Mouse (Mus musculus) intestine, embryonic 16.5 days (tissue): ENCODE results near the gene Mxd4. TPM values are rescaled to one million over a fixed set of nuclear protein-coding genes. Genes with fewer than 3 reads are reported as not detected.

Experiments used
- ATAC-seq: fragments of 200-750 bp; cut with Nextera tagmentation; 2 replicates; pipeline ENCODE4 v1.8.0; 2017; ENCODE audit warnings: moderate TSS enrichment, moderate library complexity
- H3K27ac ChIP-seq: fragments of 300-500 bp; sonication (generic); 2 replicates; pipeline ENCODE4 v1.5.1; 2014; ENCODE audit warnings: mild to moderate bottlenecking, low read length
- H3K27me3 ChIP-seq: fragments of 300-500 bp; sonication (generic); replicated peaks from 2 replicates; pipeline ENCODE4 v1.6.1; 2014; ENCODE audit warnings: low read length, control low read depth, mixed read lengths; ENCODE audit not compliant: control insufficient read depth, insufficient read depth
- H3K36me3 ChIP-seq: fragments of 300-500 bp; sonication (generic); 2 replicates; pipeline ENCODE4 v1.6.1; 2014; ENCODE audit warnings: low read length, control low read depth; ENCODE audit not compliant: control insufficient read depth, insufficient read depth
- H3K4me1 ChIP-seq: fragments of 300-500 bp; sonication (generic); 2 replicates; pipeline ENCODE4 v1.6.1; 2014; ENCODE audit warnings: low read length, control low read depth, mixed read lengths; ENCODE audit not compliant: control insufficient read depth, insufficient read depth
- H3K4me2 ChIP-seq: fragments of 300-500 bp; sonication (generic); 2 replicates; pipeline ENCODE4 v1.6.1; 2014; ENCODE audit warnings: low read depth, low read length, control low read depth
- H3K4me3 ChIP-seq: fragments of 300-500 bp; sonication (generic); 2 replicates; pipeline ENCODE4 v1.5.1; 2014; ENCODE audit warnings: mild to moderate bottlenecking, low read length
- H3K9ac ChIP-seq: fragments of 300-500 bp; sonication (generic); 2 replicates; pipeline ENCODE4 v1.6.1; 2014; ENCODE audit warnings: low read depth, low read length
- H3K9me3 ChIP-seq: fragments of 300-500 bp; sonication (generic); 2 replicates; pipeline ENCODE4 v1.6.1; 2016; ENCODE audit warnings: low read length, control low read depth; ENCODE audit not compliant: control insufficient read depth
- WGBS: fragments of 180-500 bp; shearing (Covaris S2); extraction: QIAGEN DNeasy Blood & Tissue Kit; methylation state at CpG from one replicate; pipeline ENCODE4 v1.1.7; 2014; 5-methylcytosine and 5-hydroxymethylcytosine counted together
- polyA plus RNA-seq: library from polyadenylated mRNA; unstranded; fragments of >200 nt; fragmentation: Nextera tagmentation; extraction: Ambion mirVana; gene quantifications from 2 replicates; pipeline ENCODE4 v1.2.1, GENCODE M21; 2015

The Mxd4 gene
- polyA plus RNA-seq, 1 experiment from 2014 or later, result 20.2 TPM

- no peak overlapping the region for H3K4me2 ChIP-seq
- no peak overlapping the region for H3K27ac ChIP-seq
- no peaks in the 10 kb centered on the region for H3K9me3 ChIP-seq
- WGBS, result 69% methylated on average over 4 of the region's 4 CpGs
- no peak overlapping the region for H3K4me3 ChIP-seq
- ATAC-seq, result no peak
- H3K27me3 ChIP-seq, result no peaks in the 10 kb centered on the region
- no peak overlapping the region for H3K9ac ChIP-seq
- H3K4me1 ChIP-seq, result no peaks in the 10 kb centered on the region
- no peaks in the 10 kb centered on the region for H3K36me3 ChIP-seq
Observed at GRCm38 (mm10) chr5:34202006-34202405, 14.5 kb upstream of the Mxd4 start.

- 70% methylated on average over 2 of the region's 2 CpGs for WGBS
- Histone ChIP-seq H3K27ac (no peak overlapping the region), H3K4me3 (no peak overlapping the region), H3K9me3 (no peaks in the 10 kb centered on the region), H3K36me3 (no peaks in the 10 kb centered on the region), H3K4me1 (no peaks in the 10 kb centered on the region), H3K27me3 (no peaks in the 10 kb centered on the region), H3K9ac (no peak overlapping the region), H3K4me2 (no peak overlapping the region)
- ATAC-seq, result no peak
Observed at GRCm38 (mm10) chr5:34201396-34201795, 13.9 kb upstream of the Mxd4 start.

- H3K27me3 ChIP-seq, result no peaks in the 10 kb centered on the region
- H3K4me1 ChIP-seq, result no peaks in the 10 kb centered on the region
- 86% methylated on average over 6 of the region's 6 CpGs for WGBS
- no peak overlapping the region for H3K4me2 ChIP-seq
- H3K9ac ChIP-seq, result no peak overlapping the region
- no peak overlapping the region for H3K27ac ChIP-seq
- H3K36me3 ChIP-seq, result no peaks in the 10 kb centered on the region
- ATAC-seq, result no peak
- no peaks in the 10 kb centered on the region for H3K9me3 ChIP-seq
- no peak overlapping the region for H3K4me3 ChIP-seq
Observed at GRCm38 (mm10) chr5:34198615-34199014, 11.1 kb upstream of the Mxd4 start.

- ATAC-seq, result no peak
- H3K9me3 ChIP-seq, result no peaks in the 10 kb centered on the region
- H3K4me1 ChIP-seq, result no peaks in the 10 kb centered on the region
- no peak overlapping the region for H3K27ac ChIP-seq
- H3K27me3 ChIP-seq, result no peaks in the 10 kb centered on the region
- no peaks in the 10 kb centered on the region for H3K36me3 ChIP-seq
- no peak overlapping the region for H3K4me2 ChIP-seq
- H3K9ac ChIP-seq, result no peak overlapping the region
- WGBS, result 91% methylated on average over 4 of the region's 4 CpGs
- H3K4me3 ChIP-seq, result no peak overlapping the region
Observed at GRCm38 (mm10) chr5:34197243-34197642, 9.7 kb upstream of the Mxd4 start.

- Histone ChIP-seq H3K27me3 (no peaks in the 10 kb centered on the region), H3K36me3 (no peaks in the 10 kb centered on the region), H3K4me3 (no peak overlapping the region), H3K9me3 (no peaks in the 10 kb centered on the region), H3K4me2 (no peak overlapping the region), H3K9ac (no peak overlapping the region), H3K27ac (no peak overlapping the region), H3K4me1 (no peaks in the 10 kb centered on the region)
- WGBS, result 82% methylated on average over 7 of the region's 7 CpGs
- no peak for ATAC-seq
Observed at GRCm38 (mm10) chr5:34196423-34196822, 8.9 kb upstream of the Mxd4 start.

- no peaks in the 10 kb centered on the region for H3K9me3 ChIP-seq
- H3K4me3 ChIP-seq, result no peak overlapping the region
- no peaks in the 10 kb centered on the region for H3K36me3 ChIP-seq
- WGBS, result 86% methylated on average over 12 of the region's 12 CpGs
- H3K9ac ChIP-seq, result no peak overlapping the region
- H3K4me2 ChIP-seq, result no peak overlapping the region
- H3K27ac ChIP-seq, result no peak overlapping the region
- ATAC-seq, result no peak
- no peaks in the 10 kb centered on the region for H3K4me1 ChIP-seq
- no peaks in the 10 kb centered on the region for H3K27me3 ChIP-seq
Observed at GRCm38 (mm10) chr5:34195786-34196185, 8.3 kb upstream of the Mxd4 start.

GRCm38 (mm10) chr5:34194975-34195662 lies 7.6 kb upstream of the Mxd4 start:
- Histone ChIP-seq H3K36me3 (no peaks in the 10 kb centered on the region), H3K9me3 (no peaks in the 10 kb centered on the region), H3K27ac (no peak overlapping the region), H3K27me3 (no peaks in the 10 kb centered on the region), H3K9ac (no peak overlapping the region), H3K4me1 (no peaks in the 10 kb centered on the region), H3K4me3 (no peak overlapping the region), H3K4me2 (no peak overlapping the region)
- ATAC-seq, result no peak
- 81% methylated on average over 6 of the region's 6 CpGs for WGBS

GRCm38 (mm10) chr5:34194426-34194825 lies 6.9 kb upstream of the Mxd4 start:
- WGBS, result 59% methylated on average over 1 of the region's 1 CpGs
- no peak overlapping the region for H3K4me2 ChIP-seq
- no peak for ATAC-seq

GRCm38 (mm10) chr5:34191843-34192242 lies 4.3 kb upstream of the Mxd4 start:
- WGBS, result 79% methylated on average over 4 of the region's 4 CpGs
- Histone ChIP-seq H3K27me3 (no peaks in the 10 kb centered on the region), H3K9ac (no peak overlapping the region), H3K4me3 (no peak overlapping the region), H3K9me3 (no peaks in the 10 kb centered on the region), H3K4me1 (peaks cover 3% of the 10 kb centered on the region; the same call in 1 of the 2 replicates), H3K27ac (no peak overlapping the region), H3K4me2 (no peak overlapping the region), H3K36me3 (no peaks in the 10 kb centered on the region)
- no peak for ATAC-seq

More at GRCm38 (mm10) chr5:34194426-34194825, 6.9 kb upstream of the Mxd4 start:
- Histone ChIP-seq H3K9me3 (no peaks in the 10 kb centered on the region), H3K4me3 (no peak overlapping the region), H3K4me1 (no peaks in the 10 kb centered on the region), H3K9ac (no peak overlapping the region), H3K27me3 (no peaks in the 10 kb centered on the region), H3K27ac (no peak overlapping the region), H3K36me3 (no peaks in the 10 kb centered on the region)

- ATAC-seq, result no peak
- H3K36me3 ChIP-seq, result no peaks in the 10 kb centered on the region
- no peaks in the 10 kb centered on the region for H3K27me3 ChIP-seq
- H3K4me2 ChIP-seq, result no peak overlapping the region
- peaks cover 11% of the 10 kb centered on the region for H3K4me1 ChIP-seq
- no peak overlapping the region for H3K9ac ChIP-seq
- no peaks in the 10 kb centered on the region for H3K9me3 ChIP-seq
- H3K27ac ChIP-seq, result no peak overlapping the region
- 57% methylated on average over 4 of the region's 4 CpGs for WGBS
- H3K4me3 ChIP-seq, result no peak overlapping the region
Observed at GRCm38 (mm10) chr5:34191021-34191420, 3.5 kb upstream of the Mxd4 start.
